Mouse (Mus musculus): ENCODE data around the gene Tbx20. TPM values are rescaled to one million over a fixed set of nuclear protein-coding genes. Genes with fewer than 3 reads are reported as not detected.
A peak's percentile ranks its signal among the peaks of the same experiment; 100 is the strongest.

Gene Tbx20
- polyA plus RNA-seq, 1 experiment from 2014 or later, result not detected

- Histone ChIP-seq H3K4me2 (ENCODE audit: low read length) (no peak overlapping the region), H3K9me3 (ENCODE audit: control insufficient read depth, low read length) (no peaks in the 10 kb centered on the region), H3K4me3 (replicated peaks; ENCODE audit: low read depth, low read length) (no peak overlapping the region), H3K27ac (replicated peaks; ENCODE audit: low read depth, low read length) (no peak overlapping the region), H3K4me1 (ENCODE audit: control insufficient read depth, insufficient read depth, low read length) (no peaks in the 10 kb centered on the region), H3K27me3 (ENCODE audit: control insufficient read depth, insufficient read depth, low read length) (no peaks in the 10 kb centered on the region), H3K36me3 (ENCODE audit: control insufficient read depth, insufficient read depth, low read length) (no peaks in the 10 kb centered on the region), H3K9ac (replicated peaks; ENCODE audit: low read length) (no peak overlapping the region)
- ATAC-seq (ENCODE audit: low FRiP score, low TSS enrichment) (no peak), DNase-seq (no peak)
- 90% methylated on average over 5 of the region's 5 CpGs for WGBS
Observed at GRCm38 (mm10) chr9:24744958-24745357, 29.1 kb downstream of the Tbx20 start.

GRCm38 (mm10) chr9:24701246-24701645, 72.9 kb downstream of the Tbx20 start:
- Histone ChIP-seq H3K4me3 (replicated peaks; ENCODE audit: low read depth, low read length) (no peak overlapping the region), H3K36me3 (ENCODE audit: control insufficient read depth, insufficient read depth, low read length) (no peaks in the 10 kb centered on the region), H3K4me2 (ENCODE audit: low read length) (no peak overlapping the region), H3K9ac (replicated peaks; ENCODE audit: low read length) (no peak overlapping the region), H3K27me3 (ENCODE audit: control insufficient read depth, insufficient read depth, low read length) (0 out of 2 replicates have a peak, but pooled peaks cover 5% of the 10 kb centered on the region), H3K9me3 (ENCODE audit: control insufficient read depth, low read length) (0 out of 2 replicates have a peak, but pooled peaks cover 3% of the 10 kb centered on the region), H3K4me1 (ENCODE audit: control insufficient read depth, insufficient read depth, low read length) (no peaks in the 10 kb centered on the region), H3K27ac (replicated peaks; ENCODE audit: low read depth, low read length) (no peak overlapping the region)
- DNase-seq, result peak; percentile 68
- ATAC-seq (ENCODE audit: low FRiP score, low TSS enrichment), result no peak

- H3K4me3 ChIP-seq (replicated peaks; ENCODE audit: low read depth, low read length), result peak overlapping the region; percentile 50
- H3K9me3 ChIP-seq (ENCODE audit: control insufficient read depth, low read length), result 0 out of 2 replicates have a peak, but pooled peaks cover 3% of the 10 kb centered on the region
- 16% methylated on average over 9 of the region's 9 CpGs for WGBS
- no peaks in the 10 kb centered on the region for H3K4me1 ChIP-seq (ENCODE audit: control insufficient read depth, insufficient read depth, low read length)
- peak overlapping the region; percentile 94 for H3K4me2 ChIP-seq (ENCODE audit: low read length)
- peaks cover 6% of the 10 kb centered on the region; the same call in 1 of the 2 replicates for H3K27me3 ChIP-seq (ENCODE audit: control insufficient read depth, insufficient read depth, low read length)
- H3K9ac ChIP-seq (replicated peaks; ENCODE audit: low read length), result no peak overlapping the region; the same call in 1 of the 2 replicates
- DNase-seq (no peak), ATAC-seq (ENCODE audit: low FRiP score, low TSS enrichment) (no peak; the same call in 1 of the 2 replicates)
- H3K27ac ChIP-seq (replicated peaks; ENCODE audit: low read depth, low read length), result no peak overlapping the region
- H3K36me3 ChIP-seq (ENCODE audit: control insufficient read depth, insufficient read depth, low read length), result no peaks in the 10 kb centered on the region
Observed at GRCm38 (mm10) chr9:24696405-24696778, 77.7 kb downstream of the Tbx20 start.

GRCm38 (mm10) chr9:24695700-24696404, 78.3 kb downstream of the Tbx20 start, which contains the start of gene Dpy19l2:
Dpy19l2 (minus strand) TSS chr9:24696293.
- Histone ChIP-seq H3K36me3 (ENCODE audit: control insufficient read depth, insufficient read depth, low read length) (no peaks in the 10 kb centered on the region), H3K4me1 (ENCODE audit: control insufficient read depth, insufficient read depth, low read length) (no peaks in the 10 kb centered on the region), H3K9ac (replicated peaks; ENCODE audit: low read length) (no peak within 1 kb of the TSS; the same call in 1 of the 2 replicates), H3K9me3 (ENCODE audit: control insufficient read depth, low read length) (0 out of 2 replicates have a peak, but pooled peaks cover 3% of the 10 kb centered on the region), H3K27ac (replicated peaks; ENCODE audit: low read depth, low read length) (no peak within 1 kb of the TSS), H3K4me2 (ENCODE audit: low read length) (peak within 1 kb of the TSS; percentile 94), H3K4me3 (replicated peaks; ENCODE audit: low read depth, low read length) (peak within 1 kb of the TSS; percentile 50), H3K27me3 (ENCODE audit: control insufficient read depth, insufficient read depth, low read length) (peaks cover 6% of the 10 kb centered on the region; the same call in 1 of the 2 replicates)
- under 1% methylated on average over 45 of the region's 45 CpGs for whole genome bisulfite sequencing
- DNase-seq (peak; percentile 82), ATAC-seq (ENCODE audit: low FRiP score, low TSS enrichment) (peak; percentile 87)

Other genes starting within 250 kb of the Tbx20 start
- not detected in 2 replicates for gene Cypt4, start 149.1 kb downstream of the Tbx20 start, polyA plus RNA-seq (2014; fragmentation: Nextera tagmentation; extraction: Ambion mirVana)
- gene Dpy19l2, start 78.0 kb downstream of the Tbx20 start, polyA plus RNA-seq (2014; fragmentation: Nextera tagmentation; extraction: Ambion mirVana), result 0.21 and 0.34 TPM in 2 replicates